In genomic region chr10:96866468-96866867, GRCm38 (mm10) we compare ENCODE assay signal across 22 mouse cellular contexts.
DNase-seq lines count a peak whose midpoint lies in the region; ATAC-seq and TF ChIP-seq lines count a peak whose summit lies in the region.
"Had no signal": no experiment of that assay in that cellular context is flagged by ENCODE, and none has a peak within 500 bp of the region (broad histone marks: within the 10 kb centered on the region; RNA-seq: fewer than 3 reads in every experiment).

No protein-coding gene starts in this region.

- no peaks in the 10 kb centered on the region for H3K36me3 ChIP-seq in kidney, adult 2 months (ENCODE audit: control insufficient read depth, insufficient read depth, low read length)
- no peaks in the 10 kb centered on the region for H3K36me3 ChIP-seq in kidney, embryonic 14.5 days (ENCODE audit: control insufficient read depth, insufficient read depth, low read length)
- H3K36me3 ChIP-seq in midbrain, embryonic 14.5 days (ENCODE audit: control insufficient read depth, insufficient read depth, low read length), result no peaks in the 10 kb centered on the region
- no peaks in the 10 kb centered on the region for H3K36me3 ChIP-seq in midbrain, embryonic 10.5 days
- H3K36me3 ChIP-seq: embryonic facial prominence, embryonic 10.5 days; embryonic facial prominence, embryonic 12.5 days; forebrain, embryonic 15.5 days; G1E had no signal

- no peak for ATAC-seq in kidney, embryonic 14.5 days (ENCODE audit: low FRiP score, low TSS enrichment)
- ATAC-seq in midbrain, embryonic 14.5 days (ENCODE audit: low FRiP score, low TSS enrichment), result no peak
- ATAC-seq: activated CD4-positive, CD25-positive, alpha-beta regulatory T cell, adult 4 months; forebrain, embryonic 13.5 days; forebrain, embryonic 15.5 days; Patski had no signal

- no peaks in the 10 kb centered on the region; the same call in 1 of the 2 replicates for H3K27me3 ChIP-seq in kidney, adult 2 months (replicated peaks; ENCODE audit: control insufficient read depth, insufficient read depth, low read length)
- no peaks in the 10 kb centered on the region for H3K27me3 ChIP-seq in kidney, embryonic 14.5 days (ENCODE audit: control insufficient read depth, insufficient read depth, low read length)
- no peaks in the 10 kb centered on the region for H3K27me3 ChIP-seq in midbrain, embryonic 14.5 days (ENCODE audit: control insufficient read depth, insufficient read depth, low read length)
- H3K27me3 ChIP-seq in midbrain, embryonic 10.5 days (ENCODE audit: low read depth, poor library complexity, severe bottlenecking), result no peaks in the 10 kb centered on the region
- H3K27me3 ChIP-seq: embryonic facial prominence, embryonic 12.5 days; forebrain, embryonic 13.5 days; forebrain, embryonic 15.5 days; Patski had no signal

- no peaks in the 10 kb centered on the region for H3K4me1 ChIP-seq in kidney, adult 2 months (ENCODE audit: control insufficient read depth, insufficient read depth, low read length)
- no peaks in the 10 kb centered on the region for H3K4me1 ChIP-seq in kidney, embryonic 14.5 days (ENCODE audit: control insufficient read depth, insufficient read depth, low read length)
- H3K4me1 ChIP-seq in midbrain, embryonic 14.5 days (ENCODE audit: control insufficient read depth, insufficient read depth, low read length), result no peaks in the 10 kb centered on the region
- H3K4me1 ChIP-seq in midbrain, embryonic 10.5 days, result no peaks in the 10 kb centered on the region
- H3K4me1 ChIP-seq: embryonic facial prominence, embryonic 10.5 days; embryonic facial prominence, embryonic 12.5 days; forebrain, embryonic 13.5 days; forebrain, embryonic 15.5 days had no signal

- 70% methylated on average over 3 of the region's 3 CpGs for WGBS in kidney, adult 2 months
- 85% methylated on average over 3 of the region's 3 CpGs for WGBS in kidney, embryonic 14.5 days
- WGBS in midbrain, embryonic 14.5 days, result 75% methylated on average over 3 of the region's 3 CpGs
- 81% methylated on average over 3 of the region's 3 CpGs for WGBS in midbrain, embryonic 10.5 days

- no peak for TF ChIP-seq CTCF in kidney, adult 2 months (conservative IDR thresholded peaks at IDR 0.05; ENCODE audit: insufficient read depth, insufficient read length, low read depth, low read length)

- no peak overlapping the region for H3K27ac ChIP-seq in kidney, adult 2 months (ENCODE audit: insufficient read depth, low read depth, low read length)
- H3K27ac ChIP-seq in kidney, embryonic 14.5 days (ENCODE audit: low read depth, low read length), result no peak overlapping the region
- H3K27ac ChIP-seq in midbrain, embryonic 14.5 days (replicated peaks; ENCODE audit: low read depth, low read length), result 0 out of 2 replicates have a peak overlapping the region, but pooled peaks have one; percentile 20
- no peak overlapping the region for H3K27ac ChIP-seq in midbrain, embryonic 10.5 days (replicated peaks)
- H3K27ac ChIP-seq: embryonic facial prominence, embryonic 10.5 days; embryonic facial prominence, embryonic 12.5 days; forebrain, embryonic 13.5 days; forebrain, embryonic 15.5 days had no signal

- no peak for TF ChIP-seq POLR2A in kidney, adult 2 months (IDR thresholded peaks at IDR 0.05; ENCODE audit: low read depth, low read length)

- DNase-seq in kidney, adult 2 months, result peak; percentile 52
- no peak for DNase-seq in kidney, postnatal 25 days
- DNase-seq in kidney, adult 9 months, result peak; percentile 30
- no peak for DNase-seq in midbrain, embryonic 14.5 days
- DNase-seq in midbrain, embryonic 10.5 days (ENCODE audit: low spot score), result no peak
- no peak for DNase-seq in left cerebral cortex, postnatal 14 days (ENCODE audit: low spot score in 2 of 2)
- DNase-seq: adrenal gland, adult 8-10 months; adrenal gland, postnatal 14 days; adrenal gland, postnatal 36 days; cerebellum, adult 11-12 months; cerebellum, adult 2 months; cerebellum, adult 9-10 months; cerebellum, postnatal 10 days; cerebellum, postnatal 25 days had no signal

- no peak overlapping the region for H3K9ac ChIP-seq in kidney, embryonic 14.5 days (ENCODE audit: low read depth, low read length)
- no peak overlapping the region for H3K9ac ChIP-seq in midbrain, embryonic 14.5 days (replicated peaks; ENCODE audit: low read length)
- H3K9ac ChIP-seq: embryonic facial prominence, embryonic 12.5 days; forebrain, embryonic 13.5 days; forebrain, embryonic 15.5 days had no signal

- H3K4me3 ChIP-seq in kidney, adult 2 months (ENCODE audit: insufficient read depth, low read depth, low read length), result no peak overlapping the region
- no peak overlapping the region for H3K4me3 ChIP-seq in kidney, embryonic 14.5 days (ENCODE audit: low read length)
- H3K4me3 ChIP-seq in midbrain, embryonic 14.5 days (replicated peaks; ENCODE audit: low read depth, low read length), result no peak overlapping the region
- H3K4me3 ChIP-seq in midbrain, embryonic 10.5 days, result no peak overlapping the region
- H3K4me3 ChIP-seq: embryonic facial prominence, embryonic 10.5 days; embryonic facial prominence, embryonic 12.5 days; forebrain, embryonic 13.5 days; forebrain, embryonic 15.5 days had no signal

- intact Hi-C loops in left cerebral cortex, postnatal 14 days (cut with DNase I), result no loop called here

- no peaks in the 10 kb centered on the region for H3K9me3 ChIP-seq in kidney, embryonic 14.5 days (ENCODE audit: control insufficient read depth, low read length)
- H3K9me3 ChIP-seq in midbrain, embryonic 14.5 days (ENCODE audit: control insufficient read depth, low read length), result no peaks in the 10 kb centered on the region
- no peaks in the 10 kb centered on the region for H3K9me3 ChIP-seq in midbrain, embryonic 10.5 days (replicated peaks)
- H3K9me3 ChIP-seq: embryonic facial prominence, embryonic 10.5 days; embryonic facial prominence, embryonic 12.5 days; forebrain, embryonic 13.5 days; forebrain, embryonic 15.5 days had no signal

- H3K4me2 ChIP-seq in kidney, embryonic 14.5 days (replicated peaks; ENCODE audit: low read depth, low read length), result no peak overlapping the region
- H3K4me2 ChIP-seq in midbrain, embryonic 14.5 days (ENCODE audit: low read length), result no peak overlapping the region
- H3K4me2 ChIP-seq: embryonic facial prominence, embryonic 12.5 days; forebrain, embryonic 13.5 days; forebrain, embryonic 15.5 days had no signal

Comparison
In these comparisons a context has a peak if more than half of its experiments do, and no peak if none do; other contexts are left out.
1. DNase-seq: peak in kidney, adult 2 months (single experiment) and kidney, adult 9 months (single experiment); none in kidney, postnatal 25 days (0 of 2), midbrain, embryonic 14.5 days (single experiment), midbrain, embryonic 10.5 days (single experiment) and left cerebral cortex, postnatal 14 days (0 of 2).